26 mouse cellular contexts compared by ENCODE assay signal in genomic region chr11:101455627-101456026, GRCm38 (mm10). TPM values are rescaled to one million over a fixed set of nuclear protein-coding genes. Genes with fewer than 3 reads are reported as not detected.
DNase-seq lines count a peak whose midpoint lies in the region; ATAC-seq and TF ChIP-seq lines count a peak whose summit lies in the region.
"Had no signal": no experiment of that assay in that cellular context is flagged by ENCODE, and none has a peak within 500 bp of the region (broad histone marks: within the 10 kb centered on the region; RNA-seq: fewer than 3 reads in every experiment).

No protein-coding gene starts in this region.

- no peak overlapping the region for H3K9ac ChIP-seq in kidney, embryonic 16.5 days (replicated peaks; ENCODE audit: low read length)
- no peak overlapping the region for H3K9ac ChIP-seq in liver, postnatal 0 days (replicated peaks)
- H3K9ac ChIP-seq: heart, embryonic 12.5 days; heart, embryonic 15.5 days; hindbrain, embryonic 15.5 days had no signal

- H3K4me1 ChIP-seq in kidney, embryonic 16.5 days (ENCODE audit: insufficient read depth, low read length): peaks cover 18% of the 10 kb centered on the region
- H3K4me1 ChIP-seq in liver, postnatal 0 days (ENCODE audit: insufficient read depth): peaks cover 22% of the 10 kb centered on the region; the same call in 1 of the 2 replicates
- H3K4me1 ChIP-seq: hindbrain, embryonic 15.5 days had no signal

- no peaks in the 10 kb centered on the region for H3K9me3 ChIP-seq in kidney, embryonic 16.5 days (ENCODE audit: low read length)
- no peaks in the 10 kb centered on the region for H3K9me3 ChIP-seq in liver, postnatal 0 days (ENCODE audit: low read length)
- H3K9me3 ChIP-seq: embryonic facial prominence, embryonic 10.5 days; embryonic facial prominence, embryonic 13.5 days; heart, embryonic 12.5 days; heart, embryonic 15.5 days; hindbrain, embryonic 15.5 days had no signal

- no peak overlapping the region for H3K4me3 ChIP-seq in kidney, embryonic 16.5 days (ENCODE audit: low read length)
- H3K4me3 ChIP-seq in liver, postnatal 0 days (ENCODE audit: low read depth, low read length): no peak overlapping the region
- H3K4me3 ChIP-seq: embryonic facial prominence, embryonic 10.5 days; embryonic facial prominence, embryonic 13.5 days; erythroblast, embryonic 14.5 days; heart, embryonic 12.5 days; heart, embryonic 15.5 days; hindbrain, embryonic 15.5 days had no signal

- no peak overlapping the region for H3K4me2 ChIP-seq in kidney, embryonic 16.5 days (replicated peaks; ENCODE audit: low read depth, low read length)
- H3K4me2 ChIP-seq in liver, postnatal 0 days (ENCODE audit: low read depth, low read length): no peak overlapping the region
- H3K4me2 ChIP-seq: embryonic facial prominence, embryonic 13.5 days; heart, embryonic 12.5 days; heart, embryonic 15.5 days; hindbrain, embryonic 15.5 days had no signal

- DNase-seq in heart, adult 11 months: peak; percentile 53
- no peak for DNase-seq in heart, adult 18-20 months
- no peak for DNase-seq in kidney, postnatal 36 days
- DNase-seq in liver, postnatal 0 days: no peak
- no peak for DNase-seq in liver
- DNase-seq in yolk sac, embryonic 10.5 days (ENCODE audit: low spot score): peak; percentile 54
- DNase-seq: adrenal gland, adult 2 months; adrenal gland, postnatal 14 days; cerebellum, adult 11-12 months; cerebellum, adult 8-10 months; cerebellum, postnatal 10 days; cerebellum, postnatal 36 days; embryo, embryonic 11 days; gastrocnemius, postnatal 10 days; gastrocnemius, postnatal 36 days; heart, postnatal 10 days; heart, postnatal 36 days had no signal

- TF ChIP-seq CTCF in liver, postnatal 0 days (IDR thresholded peaks at IDR 0.05; ENCODE audit: low read depth): no peak

- H3K36me3 ChIP-seq in kidney, embryonic 16.5 days (ENCODE audit: insufficient read depth, low read length): peaks cover 18% of the 10 kb centered on the region
- peaks cover 24% of the 10 kb centered on the region for H3K36me3 ChIP-seq in liver, postnatal 0 days (replicated peaks; ENCODE audit: insufficient read depth, low read length)

- H3K27ac ChIP-seq in kidney, embryonic 16.5 days (ENCODE audit: low read length): peak overlapping the region; percentile 57; the same call in 1 of the 2 replicates
- no peak overlapping the region for H3K27ac ChIP-seq in liver, postnatal 0 days (ENCODE audit: low read depth)
- H3K27ac ChIP-seq: embryonic facial prominence, embryonic 10.5 days; heart, embryonic 15.5 days had no signal

- WGBS in kidney, embryonic 16.5 days: 82% methylated on average over 7 of the region's 7 CpGs
- WGBS in liver, postnatal 0 days (ENCODE audit: insufficient replicate concordance): 64% methylated on average over 7 of the region's 7 CpGs

- ATAC-seq in kidney, embryonic 16.5 days (ENCODE audit: low FRiP score, low TSS enrichment): no peak
- ATAC-seq in liver, postnatal 0 days: peak; percentile 35; the same call in 1 of the 2 replicates
- no peak for ATAC-seq in cerebellum, adult (ENCODE audit: insufficient number of reproducible peaks, low FRiP score, low TSS enrichment)
- ATAC-seq: CD4-positive, CD25-positive, alpha-beta regulatory T cell, adult 4 months had no signal

- H3K27me3 ChIP-seq in kidney, embryonic 16.5 days (ENCODE audit: insufficient read depth, low read length): no peaks in the 10 kb centered on the region
- H3K27me3 ChIP-seq in liver, postnatal 0 days (ENCODE audit: insufficient read depth, low read length): no peaks in the 10 kb centered on the region
- H3K27me3 ChIP-seq: embryonic facial prominence, embryonic 13.5 days; heart, embryonic 12.5 days; heart, embryonic 15.5 days; hindbrain, embryonic 15.5 days had no signal

- TF ChIP-seq EP300 in liver, postnatal 0 days (IDR thresholded peaks at IDR 0.05; ENCODE audit: low read depth): no peak

RNA-seq across cellular contexts. Expression of gene Ifi35, which starts 7.4 kb away (rescaled TPM):
- total RNA-seq in heart, adult 18-20 months (2021): 10 to 100 TPM; 14.0 to 16.2 TPM
- polyA plus RNA-seq in kidney, embryonic 16.5 days (2015; fragmentation: Nextera tagmentation; extraction: Ambion mirVana): 17.9 and 18.6 TPM in 2 replicates
- polyA plus RNA-seq in liver, postnatal 0 days (2015; fragmentation: Nextera tagmentation; extraction: Ambion mirVana): 27.2 and 28.2 TPM in 2 replicates

RNA-seq across cellular contexts. Expression of gene Rnd2, which starts 9.2 kb away (rescaled TPM):
- total RNA-seq in heart, adult 18-20 months (2021): 1 to 10 TPM; 5.1 to 6.2 TPM
- polyA plus RNA-seq in kidney, embryonic 16.5 days (2015; fragmentation: Nextera tagmentation; extraction: Ambion mirVana): 10.9 and 11.3 TPM in 2 replicates
- 1.9 and 2.0 TPM in 2 replicates for polyA plus RNA-seq in liver, postnatal 0 days (2015; fragmentation: Nextera tagmentation; extraction: Ambion mirVana)

RNA-seq across cellular contexts. Expression of gene Vat1, which starts 10.4 kb away (rescaled TPM):
- 10 to 100 TPM; 23.7 to 24.6 TPM for total RNA-seq in heart, adult 18-20 months (2021)
- 36.5 and 39.3 TPM in 2 replicates for polyA plus RNA-seq in kidney, embryonic 16.5 days (2015; fragmentation: Nextera tagmentation; extraction: Ambion mirVana)
- polyA plus RNA-seq in liver, postnatal 0 days (2015; fragmentation: Nextera tagmentation; extraction: Ambion mirVana): 8.3 and 8.4 TPM in 2 replicates

RNA-seq across cellular contexts. Expression of gene Rpl27, which starts 13.5 kb away (rescaled TPM):
- 10 to 100 TPM; 45.0 to 48.0 TPM for total RNA-seq in heart, adult 18-20 months (2021)
- polyA plus RNA-seq in kidney, embryonic 16.5 days (2015; fragmentation: Nextera tagmentation; extraction: Ambion mirVana): 267 and 290 TPM in 2 replicates
- polyA plus RNA-seq in liver, postnatal 0 days (2015; fragmentation: Nextera tagmentation; extraction: Ambion mirVana): 205 and 213 TPM in 2 replicates

RNA-seq across cellular contexts. Expression of gene Ptges3l, which starts 30.5 kb away (rescaled TPM):
- 10 to 100 TPM; 52.7 to 61.5 TPM for total RNA-seq in heart, adult 18-20 months (2021)
- 10.1 and 10.9 TPM in 2 replicates for polyA plus RNA-seq in kidney, embryonic 16.5 days (2015; fragmentation: Nextera tagmentation; extraction: Ambion mirVana)
- 0.65 and 1.0 TPM in 2 replicates for polyA plus RNA-seq in liver, postnatal 0 days (2015; fragmentation: Nextera tagmentation; extraction: Ambion mirVana)
- polyA plus RNA-seq: erythroblast, embryonic 14.5 days had no signal

Comparison
In these comparisons a context has a peak if more than half of its experiments do, and no peak if none do; other contexts are left out.
1. DNase-seq: peak in heart, adult 11 months (single experiment) and yolk sac, embryonic 10.5 days (single experiment); none in heart, adult 18-20 months (0 of 2), kidney, postnatal 36 days (0 of 2), liver, postnatal 0 days (single experiment) and liver (single experiment).